Mouse (Mus musculus) CH12.LX (cell line): Measurements from ENCODE around the gene Rad17.

Experiments
- BHLHE40 ChIP-seq: IDR thresholded peaks from 2 replicates; pipeline ENCODE4 v1.6.1; 2011; ENCODE audit warnings: mild to moderate bottlenecking, low read depth, low read length, improper control_type of control experiment
- CTCF ChIP-seq, 2 experiments: IDR thresholded peaks in 1 of 2; conservative IDR thresholded peaks in 1 of 2; 2 replicates each; pipeline ENCODE4 v1.5.1; 2011 to 2012; ENCODE audit warnings: low read depth in 2 of 2, low read length in 2 of 2, improper control_type of control experiment in 1 of 2, inconsistent platforms in 1 of 2, mild to moderate bottlenecking in 1 of 2, moderate library complexity in 1 of 2
- HCFC1 ChIP-seq: IDR thresholded peaks from 2 replicates; pipeline ENCODE4 v1.6.1; 2012; ENCODE audit warnings: low read depth, mild to moderate bottlenecking, inconsistent platforms, low read length, improper control_type of control experiment
- MAZ ChIP-seq: IDR thresholded peaks from 2 replicates; pipeline ENCODE4 v1.6.1; 2012; ENCODE audit warnings: low read depth, mild to moderate bottlenecking, inconsistent platforms, low read length, improper control_type of control experiment, moderate library complexity
- MYC ChIP-seq: IDR thresholded peaks from 2 replicates; pipeline ENCODE4 v1.6.1; 2011; ENCODE audit warnings: low read depth, mild to moderate bottlenecking, improper control_type of control experiment, low read length
- POLR2A ChIP-seq: IDR thresholded peaks from 2 replicates; pipeline ENCODE4 v1.6.1; 2011; ENCODE audit warnings: low read depth, mild to moderate bottlenecking, improper control_type of control experiment, low read length
- POLR2AphosphoS2 ChIP-seq: IDR thresholded peaks from 2 replicates; pipeline ENCODE4 v1.6.1; 2011; ENCODE audit warnings: low read depth, low read length, improper control_type of control experiment
- TBP ChIP-seq: conservative IDR thresholded peaks from 2 replicates; pipeline ENCODE4 v1.6.1; 2011; ENCODE audit warnings: low read depth, low read length, improper control_type of control experiment
- USF1 ChIP-seq: IDR thresholded peaks from 2 replicates; pipeline ENCODE4 v1.6.1; 2014; ENCODE audit warnings: low read depth, mild to moderate bottlenecking, inconsistent platforms, low read length, improper control_type of control experiment
- ZC3H11A ChIP-seq: IDR thresholded peaks from 2 replicates; pipeline ENCODE4 v1.6.1; 2012; ENCODE audit warnings: low read depth, mild to moderate bottlenecking, inconsistent platforms, low read length, improper control_type of control experiment

DNA sequence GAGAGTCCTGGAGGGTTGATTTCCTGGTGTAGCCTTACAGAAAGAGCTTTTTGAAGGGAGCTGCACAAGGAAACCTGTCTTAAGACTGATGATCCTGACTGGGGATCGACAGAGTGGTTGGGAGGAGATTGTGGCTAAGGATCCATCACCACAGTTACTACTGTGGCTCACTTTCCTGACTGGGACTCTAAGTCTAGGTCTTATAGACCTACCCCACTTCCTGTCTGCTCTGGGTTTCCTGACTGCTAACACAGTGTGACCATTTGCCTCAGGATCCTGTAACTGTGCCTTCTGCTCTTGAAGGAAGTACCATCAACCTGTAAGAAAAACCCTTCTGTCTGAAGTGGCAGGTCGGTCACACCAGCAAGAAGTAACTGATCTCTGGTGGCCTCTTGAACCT, 80.1 kb downstream of the Rad17 start:
- no peak for TF ChIP-seq CTCF (conservative IDR thresholded peaks at IDR 0.05 in 1 of 2, IDR thresholded peaks at IDR 0.05 in 1 of 2; ENCODE audit: low read depth in 2 of 2, low read length in 2 of 2)
- no peak for TF ChIP-seq USF1
- TF ChIP-seq ZC3H11A: no peak
- no peak for TF ChIP-seq MAZ
- no peak for TF ChIP-seq TBP
- TF ChIP-seq POLR2A: no peak
- TF ChIP-seq HCFC1: no peak
- TF ChIP-seq MYC: no peak
- TF ChIP-seq BHLHE40: no peak
- TF ChIP-seq POLR2AphosphoS2: no peak
